Mouse (Mus musculus) erythroblast, embryonic 14.5 days (primary cell): ENCODE results near the gene Gba.

Source experiments
- GATA1 ChIP-seq: IDR thresholded peaks from 2 replicates; pipeline ENCODE4 v1.6.1; 2012; ENCODE audit warnings: low read length, inconsistent platforms, mixed read lengths
- TAL1 ChIP-seq: IDR thresholded peaks from 3 replicates; pipeline ENCODE4 v1.6.1; 2012; ENCODE audit warnings: low read length, inconsistent platforms, mixed read lengths

DNA sequence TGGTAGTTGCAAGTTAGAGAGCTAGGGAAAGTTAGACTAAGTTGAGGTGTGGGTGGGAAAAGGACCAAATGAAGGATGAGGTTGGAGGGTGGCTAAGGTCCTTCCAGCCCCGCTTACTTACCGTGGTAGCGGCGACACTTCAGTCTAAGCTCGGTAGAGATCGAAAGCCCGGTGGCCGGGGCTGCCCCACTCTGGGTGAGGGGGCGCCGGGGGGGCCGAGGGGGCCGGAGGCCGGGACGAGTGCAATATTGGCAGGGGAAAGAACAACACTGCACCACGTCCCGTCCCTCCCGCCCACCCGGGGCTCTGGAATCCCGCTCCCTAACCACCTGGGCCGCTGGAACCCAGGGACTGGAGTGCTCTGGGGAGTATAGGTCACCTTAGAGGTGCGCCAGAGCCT, 24.2 kb downstream of the Gba start, which contains the start of gene Mtx1:
- TF ChIP-seq GATA1 (no peak), TAL1 (no peak)
